Mouse (Mus musculus): ENCODE results near the gene Gm973.
A peak's percentile ranks its signal among the peaks of the same experiment; 100 is the strongest.

DNA sequence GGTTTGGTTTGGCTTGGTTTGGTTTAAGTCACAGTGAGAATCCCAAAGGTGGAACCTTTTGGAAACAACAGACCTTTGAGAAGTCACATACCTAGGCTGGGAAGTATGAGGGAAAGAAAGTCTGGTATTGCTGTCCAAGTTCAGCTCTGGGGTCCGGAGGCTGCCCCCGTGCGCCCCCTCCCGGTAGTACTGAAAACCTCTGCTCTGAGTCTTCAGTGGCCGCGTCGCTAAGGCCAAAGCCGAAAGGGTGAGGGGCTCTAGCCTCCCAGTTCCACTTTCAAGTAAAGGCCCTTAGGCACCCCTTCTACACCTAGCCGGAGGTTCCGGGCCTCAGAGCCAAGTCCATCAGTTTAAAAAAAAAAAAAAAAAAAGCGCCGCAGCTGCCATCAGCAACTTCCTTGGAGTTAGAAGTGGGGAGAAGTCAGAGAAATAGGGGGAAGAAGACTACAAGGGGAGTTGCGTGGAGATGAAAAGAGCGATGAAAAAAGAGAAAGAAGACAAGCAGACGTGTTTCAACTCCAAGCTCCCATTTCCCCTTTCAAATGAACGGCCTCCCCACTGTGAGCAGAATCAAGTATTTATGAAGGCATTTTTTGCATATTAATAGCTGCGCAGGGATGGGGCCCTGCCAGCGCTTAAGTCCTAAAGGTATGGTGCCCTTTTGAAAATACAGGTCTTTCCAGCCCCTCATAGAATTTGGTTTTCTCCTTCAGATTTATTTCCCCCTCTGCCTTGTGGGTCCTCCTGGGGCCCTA is 68.8 kb downstream of the Gm973 start:
- TF ChIP-seq CTCF (conservative IDR thresholded peaks at IDR 0.05; ENCODE audit: insufficient read depth, insufficient read length, low read depth, low read length) (peak; percentile 76), POLR2A (IDR thresholded peaks at IDR 0.05; ENCODE audit: low read depth, low read length) (no peak)
